Mouse (Mus musculus) midbrain, embryonic 12.5 days (tissue): ENCODE data around the gene Gm9376. TPM values are rescaled to one million over a fixed set of nuclear protein-coding genes. Genes with fewer than 3 reads are reported as not detected.

Experiments used
- ATAC-seq: fragments of 200-750 bp; cut with Nextera tagmentation; 2 replicates; pipeline ENCODE4 v1.8.0; 2017; ENCODE audit warnings: low read depth, moderate TSS enrichment, moderate library complexity; ENCODE audit not compliant: low FRiP score
- H3K27ac ChIP-seq: fragments of 300-500 bp; sonication (generic); replicated peaks from 2 replicates; pipeline ENCODE4 v1.5.1; 2016; ENCODE audit warnings: mild to moderate bottlenecking
- H3K27me3 ChIP-seq: fragments of 300-500 bp; sonication (generic); 2 replicates; pipeline ENCODE4 v1.6.1; 2016; ENCODE audit warnings: mild to moderate bottlenecking
- H3K36me3 ChIP-seq: fragments of 300-500 bp; sonication (generic); 2 replicates; pipeline ENCODE4 v1.6.1; 2016
- H3K4me1 ChIP-seq: fragments of 300-500 bp; sonication (generic); 2 replicates; pipeline ENCODE4 v1.6.1; 2016
- H3K4me2 ChIP-seq: fragments of 300-500 bp; sonication (generic); replicated peaks from 2 replicates; pipeline ENCODE4 v1.6.1; 2016; ENCODE audit warnings: mild to moderate bottlenecking, moderate library complexity
- H3K4me3 ChIP-seq: fragments of 300-500 bp; sonication (generic); 2 replicates; pipeline ENCODE4 v1.5.1; 2016; ENCODE audit warnings: mild to moderate bottlenecking
- H3K9ac ChIP-seq: fragments of 300-500 bp; sonication (generic); replicated peaks from 2 replicates; pipeline ENCODE4 v1.6.1; 2016; ENCODE audit warnings: mild to moderate bottlenecking, moderate library complexity
- H3K9me3 ChIP-seq: fragments of 300-500 bp; sonication (generic); 2 replicates; pipeline ENCODE4 v1.6.1; 2016; ENCODE audit warnings: mild to moderate bottlenecking
- WGBS: fragments of 180-500 bp; shearing (Covaris S2); methylation state at CpG from one replicate; pipeline ENCODE4 v1.1.7; 2016; 5-methylcytosine and 5-hydroxymethylcytosine counted together
- polyA plus RNA-seq: library from polyadenylated mRNA; unstranded; fragments of >200 nt; fragmentation: Nextera tagmentation; extraction: Ambion mirVana; gene quantifications from 2 replicates; pipeline ENCODE4 v1.2.1, GENCODE M21; 2016

Gene Gm9376
- not detected in 2 replicates for polyA plus RNA-seq

- WGBS, result 97% methylated on average over 2 of the region's 2 CpGs
- no peaks in the 10 kb centered on the region for H3K36me3 ChIP-seq
- H3K9me3 ChIP-seq, result no peaks in the 10 kb centered on the region
- H3K4me1 ChIP-seq, result no peaks in the 10 kb centered on the region
- no peak within 1 kb of the TSS for H3K4me2 ChIP-seq
- no peak within 1 kb of the TSS for H3K27ac ChIP-seq
- no peaks in the 10 kb centered on the region for H3K27me3 ChIP-seq
- H3K9ac ChIP-seq, result no peak within 1 kb of the TSS
- no peak for ATAC-seq
- no peak within 1 kb of the TSS for H3K4me3 ChIP-seq
Measured at GRCm38 (mm10) chr14:118266660-118267059, at the start of gene Gm9376. Gene Gm9376, plus strand, starts transcription at chr14:118266960.

DNA sequence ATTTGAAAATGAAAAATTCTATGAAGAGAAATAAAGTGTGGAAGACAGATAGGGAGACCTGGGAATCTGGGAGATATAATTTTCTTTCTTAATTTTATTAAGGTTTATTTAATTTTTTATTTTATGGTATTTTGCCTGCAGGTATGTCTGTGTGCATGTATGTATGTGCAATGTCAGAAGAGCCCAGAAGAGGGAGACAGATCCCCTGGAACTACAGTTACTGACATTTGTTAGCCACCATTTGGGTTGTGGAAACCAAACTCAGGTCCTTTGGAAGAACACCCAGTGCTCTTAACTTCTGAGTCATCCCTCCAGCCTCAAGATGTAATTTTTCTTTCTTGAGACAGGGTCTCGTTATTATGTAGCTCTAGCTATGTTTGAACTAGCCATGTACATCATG, 45.9 kb upstream of the Gm9376 start:
- peaks cover 71% of the 10 kb centered on the region for H3K27me3 ChIP-seq
- H3K9ac ChIP-seq, result no peak overlapping the region
- WGBS, result 83% methylated on average over 1 of the region's 1 CpGs
- H3K4me1 ChIP-seq, result peaks cover 17% of the 10 kb centered on the region
- H3K9me3 ChIP-seq, result no peaks in the 10 kb centered on the region
- no peak overlapping the region for H3K4me2 ChIP-seq
- H3K27ac ChIP-seq, result no peak overlapping the region
- no peaks in the 10 kb centered on the region for H3K36me3 ChIP-seq
- no peak for ATAC-seq
- no peak overlapping the region for H3K4me3 ChIP-seq

- H3K27me3 ChIP-seq, result peaks cover 72% of the 10 kb centered on the region
Measured at GRCm38 (mm10) chr14:118225061-118225743, 41.6 kb upstream of the Gm9376 start.

DNA sequence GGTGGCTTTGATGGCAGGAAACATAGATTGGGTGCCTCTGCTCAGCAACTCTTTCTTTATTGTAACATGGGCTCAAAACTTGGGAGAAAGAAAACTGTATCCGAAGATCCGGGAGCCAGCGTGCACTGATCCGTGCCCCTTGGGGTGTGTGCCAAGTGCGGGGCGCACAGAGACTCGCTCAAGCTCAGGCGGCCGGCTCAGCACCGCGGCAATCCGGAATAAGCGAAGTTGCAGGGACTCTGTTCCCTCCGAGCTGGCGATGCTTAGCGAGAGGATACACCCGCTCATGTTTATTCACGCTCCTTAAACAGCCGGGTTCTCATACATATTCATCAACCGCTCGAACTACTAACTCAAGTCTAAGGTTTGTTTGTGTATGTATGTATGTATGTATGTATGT, 40.8 kb upstream of the Gm9376 start:
- no peaks in the 10 kb centered on the region for H3K9me3 ChIP-seq
- peak overlapping the region; percentile 24; the same call in 1 of the 2 replicates for H3K9ac ChIP-seq
- H3K36me3 ChIP-seq, result no peaks in the 10 kb centered on the region
- peak overlapping the region; percentile 27 for H3K4me3 ChIP-seq
- peaks cover 57% of the 10 kb centered on the region for H3K4me1 ChIP-seq
- H3K27ac ChIP-seq, result no peak overlapping the region
- peaks cover 72% of the 10 kb centered on the region for H3K27me3 ChIP-seq
- peak; percentile 41 for ATAC-seq
- peak overlapping the region; percentile 49 for H3K4me2 ChIP-seq
- under 1% methylated on average over 21 of the region's 21 CpGs for WGBS

More at GRCm38 (mm10) chr14:118225061-118225743, 41.6 kb upstream of the Gm9376 start:
- Histone ChIP-seq H3K4me1 (peaks cover 57% of the 10 kb centered on the region), H3K36me3 (no peaks in the 10 kb centered on the region), H3K4me3 (peak overlapping the region; percentile 27), H3K4me2 (peak overlapping the region; percentile 49), H3K9me3 (no peaks in the 10 kb centered on the region), H3K27ac (no peak overlapping the region), H3K9ac (peak overlapping the region; percentile 24; the same call in 1 of the 2 replicates)
- WGBS, result 24% methylated on average over 16 of the region's 16 CpGs
- no peak for ATAC-seq

GRCm38 (mm10) chr14:118226471-118227155, 40.1 kb upstream of the Gm9376 start:
- Histone ChIP-seq H3K36me3 (no peaks in the 10 kb centered on the region), H3K9me3 (no peaks in the 10 kb centered on the region), H3K4me2 (peak overlapping the region; percentile 49), H3K27me3 (peaks cover 78% of the 10 kb centered on the region), H3K9ac (no peak overlapping the region; the same call in 1 of the 2 replicates), H3K4me1 (peaks cover 64% of the 10 kb centered on the region), H3K4me3 (peak overlapping the region; percentile 27; the same call in 1 of the 2 replicates), H3K27ac (no peak overlapping the region)
- no peak for ATAC-seq
- WGBS, result 2% methylated on average over 21 of the region's 21 CpGs

DNA sequence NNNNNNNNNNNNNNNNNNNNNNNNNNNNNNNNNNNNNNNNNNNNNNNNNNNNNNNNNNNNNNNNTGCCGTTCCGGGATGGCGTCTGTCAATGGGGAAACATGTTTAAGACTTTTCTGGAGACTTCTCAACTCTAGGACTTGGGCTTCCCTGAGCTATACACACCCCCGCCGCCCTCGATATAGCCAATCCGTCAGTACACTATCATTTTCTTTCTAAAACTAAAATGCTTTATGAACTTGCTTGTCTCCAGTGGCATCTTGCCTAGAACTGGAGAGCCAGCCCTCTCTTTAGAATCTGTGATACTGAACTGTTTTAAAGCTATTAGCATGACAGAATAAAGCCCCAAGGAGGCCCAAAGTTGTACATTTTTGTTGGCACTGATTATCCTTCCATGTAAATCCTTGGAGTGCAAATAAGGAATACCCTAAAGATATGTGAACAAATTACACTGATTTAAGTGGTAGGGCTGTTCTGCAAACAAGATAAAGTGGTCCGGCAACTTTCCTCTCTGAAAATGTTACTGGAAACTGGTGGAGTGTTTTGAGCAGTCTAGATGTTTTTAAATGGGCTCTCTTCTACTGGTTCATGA, 34.3 kb upstream of the Gm9376 start:
- peaks cover 10% of the 10 kb centered on the region for H3K36me3 ChIP-seq
- no peak for ATAC-seq
- H3K9me3 ChIP-seq, result no peaks in the 10 kb centered on the region
- peak overlapping the region; percentile 86 for H3K27ac ChIP-seq
- peaks cover 54% of the 10 kb centered on the region for H3K4me1 ChIP-seq
- 2% methylated on average over 8 of the region's 8 CpGs for WGBS
- peak overlapping the region; percentile 60 for H3K4me2 ChIP-seq
- H3K4me3 ChIP-seq, result peak overlapping the region; percentile 38
- peaks cover 48% of the 10 kb centered on the region for H3K27me3 ChIP-seq
- peak overlapping the region; percentile 65 for H3K9ac ChIP-seq

GRCm38 (mm10) chr14:118233786-118234540, 32.8 kb upstream of the Gm9376 start:
- H3K27ac ChIP-seq, result peak overlapping the region; percentile 93
- peaks cover 10% of the 10 kb centered on the region for H3K36me3 ChIP-seq
- WGBS, result 2% methylated on average over 26 of the region's 26 CpGs
- no peaks in the 10 kb centered on the region for H3K9me3 ChIP-seq
- ATAC-seq, result no peak
- H3K4me1 ChIP-seq, result peaks cover 43% of the 10 kb centered on the region
- H3K4me2 ChIP-seq, result peak overlapping the region; percentile 69
- H3K9ac ChIP-seq, result peak overlapping the region; percentile 92
- peaks cover 38% of the 10 kb centered on the region for H3K27me3 ChIP-seq
- peak overlapping the region; percentile 84 for H3K4me3 ChIP-seq

DNA sequence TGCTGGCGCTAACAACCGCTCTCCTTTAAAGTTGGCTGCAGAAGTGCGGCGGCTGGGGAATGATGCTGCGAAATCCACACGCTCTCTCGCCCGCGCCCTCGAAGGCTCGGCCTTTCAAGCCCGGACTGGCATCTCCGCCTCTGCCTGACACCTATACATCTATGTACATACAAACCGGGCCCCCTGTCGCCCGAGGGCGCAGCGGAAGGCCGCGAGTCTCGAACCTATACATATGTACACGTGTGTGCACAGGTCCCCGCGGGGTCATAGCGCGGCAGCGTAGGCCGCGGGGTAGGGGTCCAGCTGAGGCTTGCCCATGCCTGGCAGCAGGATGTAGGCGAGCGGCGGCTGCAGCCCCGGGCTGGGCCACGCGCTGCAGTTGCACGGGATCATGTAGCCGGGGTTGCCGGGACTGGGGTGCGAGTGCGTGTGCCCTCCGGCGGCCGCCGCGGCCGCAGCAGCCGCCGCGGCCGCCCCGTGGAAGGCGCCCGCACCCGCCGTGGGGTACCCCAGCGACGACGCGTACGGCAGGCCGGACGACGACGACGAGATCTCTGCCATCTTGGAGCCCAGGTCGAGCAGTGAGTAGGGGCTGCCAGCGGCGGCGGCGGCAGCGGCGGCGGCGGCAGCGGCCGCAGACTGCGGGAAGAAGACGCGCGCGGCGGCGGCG, 32.1 kb upstream of the Gm9376 start:
- Histone ChIP-seq H3K4me2 (peak overlapping the region; percentile 69), H3K9me3 (no peaks in the 10 kb centered on the region), H3K9ac (peak overlapping the region; percentile 92), H3K4me1 (peaks cover 41% of the 10 kb centered on the region), H3K36me3 (peaks cover 10% of the 10 kb centered on the region), H3K27me3 (peaks cover 38% of the 10 kb centered on the region), H3K4me3 (peak overlapping the region; percentile 84), H3K27ac (peak overlapping the region; percentile 93)
- ATAC-seq, result no peak
- WGBS, result under 1% methylated on average over 72 of the region's 84 CpGs

- H3K4me2 ChIP-seq, result peak overlapping the region; percentile 69
- peak overlapping the region; percentile 93 for H3K27ac ChIP-seq
- no peaks in the 10 kb centered on the region for H3K9me3 ChIP-seq
- H3K4me3 ChIP-seq, result peak overlapping the region; percentile 84
- H3K9ac ChIP-seq, result peak overlapping the region; percentile 92
- H3K4me1 ChIP-seq, result peaks cover 38% of the 10 kb centered on the region
- WGBS, result under 1% methylated on average over 50 of the region's 62 CpGs
- peaks cover 10% of the 10 kb centered on the region for H3K36me3 ChIP-seq
- no peak for ATAC-seq
- H3K27me3 ChIP-seq, result peaks cover 45% of the 10 kb centered on the region
Measured at GRCm38 (mm10) chr14:118235361-118235972, 31.3 kb upstream of the Gm9376 start.

DNA sequence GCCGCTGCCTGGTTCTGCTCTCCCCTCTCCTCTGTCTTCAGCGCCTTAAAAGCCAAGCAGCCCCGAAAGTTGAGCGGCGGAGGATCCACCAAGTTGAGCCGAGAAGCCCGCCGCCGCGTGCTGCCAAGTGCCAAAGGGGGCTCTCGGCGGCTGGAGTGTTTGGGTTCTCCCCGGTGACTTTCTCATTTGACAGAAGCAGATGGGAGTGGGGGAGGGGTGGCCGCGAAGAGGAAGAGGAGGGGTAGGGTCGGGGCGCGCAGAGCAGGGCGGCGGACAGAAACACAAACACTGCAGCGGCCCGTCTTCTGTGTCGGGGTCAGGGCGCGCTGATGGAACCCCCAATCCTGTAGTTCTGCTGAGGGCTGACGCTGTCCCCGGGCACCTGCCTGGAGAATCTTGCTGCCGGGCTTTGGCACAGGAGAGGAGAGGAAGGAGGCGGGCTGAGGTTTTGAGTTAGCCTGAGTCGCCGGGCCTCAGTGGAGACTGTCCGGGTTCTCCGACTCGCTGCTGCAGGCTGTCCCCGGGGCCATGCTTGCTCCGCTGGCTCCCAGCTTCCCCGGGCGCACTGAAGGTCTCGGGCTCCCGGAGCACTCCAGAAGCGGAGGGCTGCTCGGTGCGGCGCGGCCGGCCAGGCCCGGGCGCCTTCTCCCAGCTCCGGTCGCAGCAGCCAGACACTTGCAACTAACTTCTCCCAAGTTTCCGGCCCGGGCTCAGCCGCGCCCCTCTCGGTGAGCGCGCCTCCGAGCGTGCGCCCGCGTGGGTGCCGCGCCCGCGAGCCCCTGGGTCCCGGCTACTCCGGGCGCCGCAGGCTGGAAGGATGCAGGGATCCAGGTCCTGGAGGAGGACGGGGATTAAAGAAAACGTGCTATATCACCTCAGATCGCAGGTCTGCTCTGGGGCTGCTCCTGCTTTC, 30.5 kb upstream of the Gm9376 start:
- peak overlapping the region; percentile 92 for H3K9ac ChIP-seq
- H3K9me3 ChIP-seq, result no peaks in the 10 kb centered on the region
- peak overlapping the region; percentile 84 for H3K4me3 ChIP-seq
- peak; percentile 68 for ATAC-seq
- H3K4me1 ChIP-seq, result peaks cover 35% of the 10 kb centered on the region
- H3K27me3 ChIP-seq, result peaks cover 45% of the 10 kb centered on the region
- H3K27ac ChIP-seq, result peak overlapping the region; percentile 93
- under 1% methylated on average over 73 of the region's 73 CpGs for WGBS
- H3K4me2 ChIP-seq, result peak overlapping the region; percentile 69
- peaks cover 10% of the 10 kb centered on the region for H3K36me3 ChIP-seq
